ENCODE assay signal across 24 mouse cellular contexts in the genomic region with DNA sequence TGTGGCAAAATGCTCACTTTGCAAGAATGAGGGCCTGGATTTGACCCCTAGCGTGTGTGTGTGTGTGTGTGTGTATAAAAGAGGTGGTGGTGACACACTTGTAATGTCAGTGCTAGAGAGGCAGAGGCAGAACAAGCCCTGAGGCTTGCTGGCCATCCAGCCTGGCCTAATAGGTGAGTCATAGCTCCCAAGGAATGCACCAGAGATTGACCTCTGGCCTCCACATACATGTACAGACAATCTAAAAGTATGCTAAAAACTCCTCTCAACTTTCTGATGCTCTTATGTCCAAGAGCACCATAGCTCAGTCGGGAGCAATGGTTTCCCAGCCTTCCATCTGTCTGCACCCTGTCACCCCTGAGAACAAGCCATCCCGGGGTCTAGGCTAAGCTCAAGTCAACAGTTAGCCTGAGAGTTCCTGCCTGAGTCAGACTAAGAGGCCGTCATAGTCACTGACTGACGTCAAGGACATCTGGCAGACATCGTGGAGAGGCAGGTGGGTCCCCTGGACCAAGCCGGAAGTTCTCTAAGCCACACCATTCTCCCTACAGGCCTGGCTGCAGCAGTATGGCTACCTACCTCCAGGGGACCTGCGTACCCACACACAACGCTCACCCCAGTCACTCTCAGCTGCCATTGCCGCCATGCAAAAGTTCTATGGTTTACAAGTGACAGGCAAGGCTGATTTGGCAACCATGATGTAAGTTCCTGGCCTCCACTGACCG. TPM values are rescaled to one million over a fixed set of nuclear protein-coding genes. Genes with fewer than 3 reads are reported as not detected.
DNase-seq lines count a peak whose midpoint lies in the region; ATAC-seq and TF ChIP-seq lines count a peak whose summit lies in the region.
"Had no signal": no experiment of that assay in that cellular context is flagged by ENCODE, and none has a peak within 500 bp of the region (broad histone marks: within the 10 kb centered on the region; RNA-seq: fewer than 3 reads in every experiment).

No protein-coding gene starts in this region.

- in situ Hi-C loops in Patski (cut with MboI; ENCODE audit: low pct_unique_long_range_greater_than_20kb): no loop called here

- no peak overlapping the region for H3K27ac ChIP-seq in midbrain, embryonic 11.5 days (ENCODE audit: low read depth, low read length)
- no peak overlapping the region for H3K27ac ChIP-seq in midbrain, embryonic 13.5 days
- H3K27ac ChIP-seq: forebrain, embryonic 13.5 days; heart, adult 2 months; heart, embryonic 15.5 days; left cerebral cortex, adult 2 months; neural tube, embryonic 13.5 days had no signal

- H3K9me3 ChIP-seq in midbrain, embryonic 11.5 days (ENCODE audit: control insufficient read depth, low read length): no peaks in the 10 kb centered on the region
- no peaks in the 10 kb centered on the region for H3K9me3 ChIP-seq in midbrain, embryonic 13.5 days
- H3K9me3 ChIP-seq: forebrain, embryonic 13.5 days; heart, embryonic 15.5 days; neural tube, embryonic 13.5 days had no signal

- WGBS in midbrain, embryonic 11.5 days: 87% methylated on average over 11 of the region's 11 CpGs
- 90% methylated on average over 11 of the region's 11 CpGs for WGBS in midbrain, embryonic 13.5 days

- ATAC-seq in midbrain, embryonic 11.5 days (ENCODE audit: low FRiP score): no peak
- no peak for ATAC-seq in midbrain, embryonic 13.5 days
- ATAC-seq in Patski: peak; percentile 31
- no peak for ATAC-seq in frontal cortex, adult (ENCODE audit: low TSS enrichment)
- ATAC-seq: forebrain, embryonic 13.5 days; hindbrain, embryonic 16.5 days had no signal

- no peak for TF ChIP-seq CTCF in Patski (IDR thresholded peaks at IDR 0.05)

- no peak overlapping the region for H3K4me3 ChIP-seq in midbrain, embryonic 11.5 days (ENCODE audit: low read depth, low read length)
- H3K4me3 ChIP-seq in midbrain, embryonic 13.5 days (replicated peaks): no peak overlapping the region
- H3K4me3 ChIP-seq: forebrain, embryonic 13.5 days; heart, adult 2 months; left cerebral cortex, adult 2 months; neural tube, embryonic 13.5 days had no signal

- peaks cover 7% of the 10 kb centered on the region; the same call in 1 of the 2 replicates for H3K27me3 ChIP-seq in midbrain, embryonic 11.5 days (ENCODE audit: control insufficient read depth, insufficient read depth, low read length)
- no peaks in the 10 kb centered on the region for H3K27me3 ChIP-seq in midbrain, embryonic 13.5 days
- H3K27me3 ChIP-seq in Patski: no peaks in the 10 kb centered on the region
- H3K27me3 ChIP-seq: forebrain, embryonic 13.5 days; heart, embryonic 15.5 days had no signal

- no peak overlapping the region for H3K4me2 ChIP-seq in midbrain, embryonic 11.5 days
- no peak overlapping the region for H3K4me2 ChIP-seq in midbrain, embryonic 13.5 days (replicated peaks)

- peaks cover 3% of the 10 kb centered on the region; the same call in 1 of the 2 replicates for H3K36me3 ChIP-seq in midbrain, embryonic 11.5 days (ENCODE audit: control insufficient read depth, insufficient read depth, low read length)
- peaks cover 19% of the 10 kb centered on the region for H3K36me3 ChIP-seq in midbrain, embryonic 13.5 days

- peak; percentile 50 for DNase-seq in adrenal gland, postnatal 14 days
- no peak for DNase-seq in adrenal gland, postnatal 10 days
- peak; percentile 61 for DNase-seq in midbrain, embryonic 11.5 days (ENCODE audit: low spot score, missing footprints)
- peak; percentile 92 for DNase-seq in 3T3-L1 (ENCODE audit: low read depth, low spot score)
- DNase-seq in Patski (ENCODE audit: low read depth, low spot score): no peak
- DNase-seq in yolk sac, embryonic 10.5 days (ENCODE audit: low spot score): no peak
- DNase-seq: B cell, adult 2 months; cerebellum, adult 2 months; gastrocnemius, postnatal 14 days; heart, adult 2 months; kidney, adult 18-20 months; kidney, postnatal 10 days; left cerebral cortex, postnatal 4 days; liver; spleen, adult 18-20 months; thymus, adult 18-20 months had no signal

- no peak overlapping the region for H3K9ac ChIP-seq in midbrain, embryonic 11.5 days (ENCODE audit: low read length)
- no peak overlapping the region for H3K9ac ChIP-seq in midbrain, embryonic 13.5 days (replicated peaks)
- H3K9ac ChIP-seq: forebrain, embryonic 13.5 days; heart, embryonic 15.5 days; neural tube, embryonic 13.5 days had no signal

- peaks cover 16% of the 10 kb centered on the region for H3K4me1 ChIP-seq in midbrain, embryonic 11.5 days (ENCODE audit: control insufficient read depth, insufficient read depth, low read length)
- peaks cover 47% of the 10 kb centered on the region for H3K4me1 ChIP-seq in midbrain, embryonic 13.5 days (replicated peaks)

- POLR2A ChIA-PET in Patski (lab: Charles Lee): interaction anchor here (1.4 kb wide), 1 partner anchor 10 kb away, joined by 5 read pairs; no protein-coding TSS in a partner anchor

- CTCF ChIA-PET in Patski (lab: Charles Lee): interaction anchor here (1.4 kb wide), 1 partner anchor 23 kb away, joined by 4 read pairs; no protein-coding TSS in a partner anchor

RNA-seq across cellular contexts. Expression of a gene that starts 3.9 kb away (rescaled TPM):
- 77.7 and 101 TPM in 2 replicates for total RNA-seq in adrenal gland, postnatal 14 days (2021)
- total RNA-seq in adrenal gland, postnatal 10 days (2021): 100 to 1,000 TPM; 127 to 128 TPM
- 57.4 and 57.5 TPM in 2 replicates for polyA plus RNA-seq in midbrain, embryonic 11.5 days (2014; fragmentation: Nextera tagmentation; extraction: Ambion mirVana)
- polyA plus RNA-seq in midbrain, embryonic 13.5 days (2015; fragmentation: Nextera tagmentation; extraction: Ambion mirVana): 50.1 and 55.9 TPM in 2 replicates
- 35.9 TPM for polyA plus RNA-seq in Patski (2021)
- total RNA-seq: monocyte, adult 5-6 weeks had no signal

RNA-seq across cellular contexts. Expression of a gene that starts 8.6 kb away (rescaled TPM):
- total RNA-seq in adrenal gland, postnatal 14 days (2021): 186 TPM in 2 replicates
- 100 to 1,000 TPM; 204 to 212 TPM for total RNA-seq in adrenal gland, postnatal 10 days (2021)
- polyA plus RNA-seq in midbrain, embryonic 11.5 days (2014; fragmentation: Nextera tagmentation; extraction: Ambion mirVana): 238 and 253 TPM in 2 replicates
- polyA plus RNA-seq in midbrain, embryonic 13.5 days (2015; fragmentation: Nextera tagmentation; extraction: Ambion mirVana): 278 and 280 TPM in 2 replicates
- polyA plus RNA-seq in Patski (2021): 222 TPM

RNA-seq across cellular contexts. Expression of a gene that starts 17.8 kb away (rescaled TPM):
- total RNA-seq in adrenal gland, postnatal 14 days (2021): 4.6 and 6.5 TPM in 2 replicates
- 1 to 10 TPM; 6.2 to 7.9 TPM for total RNA-seq in adrenal gland, postnatal 10 days (2021)
- 4.3 and 4.7 TPM in 2 replicates for polyA plus RNA-seq in midbrain, embryonic 11.5 days (2014; fragmentation: Nextera tagmentation; extraction: Ambion mirVana)
- 5.3 and 5.9 TPM in 2 replicates for polyA plus RNA-seq in midbrain, embryonic 13.5 days (2015; fragmentation: Nextera tagmentation; extraction: Ambion mirVana)
- 8.2 TPM for polyA plus RNA-seq in Patski (2021)

RNA-seq across cellular contexts. Expression of a gene that starts 28.6 kb away (rescaled TPM):
- 92.0 and 92.5 TPM in 2 replicates for total RNA-seq in adrenal gland, postnatal 14 days (2021)
- 10 to 100 TPM; 71.9 to 89.4 TPM for total RNA-seq in adrenal gland, postnatal 10 days (2021)
- polyA plus RNA-seq in midbrain, embryonic 11.5 days (2014; fragmentation: Nextera tagmentation; extraction: Ambion mirVana): 15.8 and 19.5 TPM in 2 replicates
- 22.3 and 27.5 TPM in 2 replicates for polyA plus RNA-seq in midbrain, embryonic 13.5 days (2015; fragmentation: Nextera tagmentation; extraction: Ambion mirVana)
- 185 TPM for polyA plus RNA-seq in Patski (2021)

RNA-seq across cellular contexts. Expression of a gene that starts 40.5 kb away (rescaled TPM):
- total RNA-seq in adrenal gland, postnatal 14 days (2021): 0.75 and 0.93 TPM in 2 replicates
- total RNA-seq in adrenal gland, postnatal 10 days (2021): under 1 TPM; 0.39 to 0.87 TPM
- polyA plus RNA-seq in midbrain, embryonic 11.5 days (2014; fragmentation: Nextera tagmentation; extraction: Ambion mirVana): 33.6 and 34.4 TPM in 2 replicates
- 44.3 and 52.3 TPM in 2 replicates for polyA plus RNA-seq in midbrain, embryonic 13.5 days (2015; fragmentation: Nextera tagmentation; extraction: Ambion mirVana)
- polyA plus RNA-seq in Patski (2021): 0.27 TPM
- total RNA-seq: gastrocnemius, postnatal 14 days; heart, adult 2 months; monocyte, adult 5-6 weeks had no signal
- polyA plus RNA-seq: heart, adult 2 months had no signal

Comparison
In these comparisons a context has a peak if more than half of its experiments do, and no peak if none do; other contexts are left out.
1. DNase-seq: peak in adrenal gland, postnatal 14 days (single experiment), midbrain, embryonic 11.5 days (single experiment) and 3T3-L1 (single experiment); none in adrenal gland, postnatal 10 days (single experiment), Patski (single experiment) and yolk sac, embryonic 10.5 days (single experiment).